Mouse (Mus musculus) G1E (cell line): Measurements from ENCODE around the gene Nemp1.

Experiments
- CTCF ChIP-seq: IDR thresholded peaks from 2 replicates; pipeline ENCODE4 v1.5.1; 2012; ENCODE audit warnings: low read depth, low read length, inconsistent platforms, mixed read lengths
- GATA1 ChIP-seq: IDR thresholded peaks from 2 replicates; pipeline ENCODE4 v1.6.1; 2012; ENCODE audit warnings: borderline replicate concordance, low read length, inconsistent platforms, mixed read lengths
- POLR2AphosphoS5 ChIP-seq: IDR thresholded peaks from 2 replicates; pipeline ENCODE4 v1.6.1; 2012; ENCODE audit warnings: low read depth, low read length, inconsistent platforms; ENCODE audit not compliant: insufficient replicate concordance
- TAL1 ChIP-seq: conservative IDR thresholded peaks from 2 replicates; pipeline ENCODE4 v1.6.1; 2012; ENCODE audit warnings: low read depth, low read length, inconsistent platforms, mixed read lengths

GRCm38 (mm10) chr10:127665366-127666181 lies 1.1 kb upstream of the Nemp1 start:
- no peak for TF ChIP-seq CTCF
- no peak for TF ChIP-seq GATA1
- no peak for TF ChIP-seq TAL1
- no peak for TF ChIP-seq POLR2AphosphoS5
